Mouse (Mus musculus) left cerebral cortex, adult 9 months (tissue): ENCODE data around the gene Apobr.

Experiments
- DNase-seq, 2 experiments: peaks; one replicate each; pipeline ENCODE4 v3.0.0; 2022; ENCODE audit warnings: low spot score in 2 of 2

Gene Apobr

GRCm38 (mm10) chr7:126598919-126599318 lies 14.2 kb downstream of the Apobr start:
- DNase-seq, result no peak

GRCm38 (mm10) chr7:126601896-126602295 lies 17.2 kb downstream of the Apobr start:
- no peak for DNase-seq

DNA sequence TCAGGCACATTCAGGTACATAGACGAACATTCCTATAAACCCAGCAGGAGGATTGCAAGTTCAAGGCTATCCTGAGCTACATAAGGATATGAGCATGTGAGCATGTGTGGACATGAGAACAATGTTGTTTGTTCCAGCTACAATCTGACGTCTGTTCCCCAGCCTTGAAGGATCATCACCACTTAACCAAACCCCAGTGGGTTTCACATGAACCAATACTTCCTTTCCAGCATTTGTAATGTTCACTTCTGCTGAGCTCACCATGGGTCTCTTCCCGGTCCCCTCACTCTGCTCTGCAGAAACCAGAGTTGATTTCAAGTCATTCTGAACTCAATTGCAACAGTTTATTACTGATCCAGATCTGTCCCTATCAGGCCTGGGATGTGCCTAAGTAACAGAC lies 17.9 kb downstream of the Apobr start:
- DNase-seq, result no peak

DNA sequence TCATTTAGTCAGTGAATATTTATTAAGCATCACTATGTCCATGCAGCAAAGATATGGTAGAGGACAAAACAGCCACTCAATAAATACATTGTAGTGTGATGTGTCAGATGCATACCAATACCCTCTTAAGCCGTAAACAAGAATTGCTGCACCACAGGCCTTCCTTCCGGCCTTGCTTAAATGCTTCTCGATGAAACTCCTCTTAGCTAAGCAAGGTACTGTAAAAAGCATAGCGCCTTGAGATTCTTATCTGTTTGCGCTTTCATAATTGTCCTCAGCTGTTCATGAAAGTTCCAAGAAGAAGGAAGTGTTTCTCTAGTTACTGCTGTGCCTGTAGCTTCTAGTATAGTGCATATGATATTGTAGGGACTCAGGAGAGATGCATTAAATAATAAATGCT lies 21.9 kb downstream of the Apobr start:
- DNase-seq, result no peak

- no peak for DNase-seq
These were observed 22.3 kb downstream of the Apobr start for GRCm38 (mm10) chr7:126607064-126607463.

- no peak for DNase-seq
These were observed 23.1 kb downstream of the Apobr start for GRCm38 (mm10) chr7:126607796-126608195.

- DNase-seq, result no peak
These were observed 28.0 kb downstream of the Apobr start for GRCm38 (mm10) chr7:126612736-126613135.

GRCm38 (mm10) chr7:126616707-126617106 lies 32.0 kb downstream of the Apobr start:
- DNase-seq, result no peak

DNA sequence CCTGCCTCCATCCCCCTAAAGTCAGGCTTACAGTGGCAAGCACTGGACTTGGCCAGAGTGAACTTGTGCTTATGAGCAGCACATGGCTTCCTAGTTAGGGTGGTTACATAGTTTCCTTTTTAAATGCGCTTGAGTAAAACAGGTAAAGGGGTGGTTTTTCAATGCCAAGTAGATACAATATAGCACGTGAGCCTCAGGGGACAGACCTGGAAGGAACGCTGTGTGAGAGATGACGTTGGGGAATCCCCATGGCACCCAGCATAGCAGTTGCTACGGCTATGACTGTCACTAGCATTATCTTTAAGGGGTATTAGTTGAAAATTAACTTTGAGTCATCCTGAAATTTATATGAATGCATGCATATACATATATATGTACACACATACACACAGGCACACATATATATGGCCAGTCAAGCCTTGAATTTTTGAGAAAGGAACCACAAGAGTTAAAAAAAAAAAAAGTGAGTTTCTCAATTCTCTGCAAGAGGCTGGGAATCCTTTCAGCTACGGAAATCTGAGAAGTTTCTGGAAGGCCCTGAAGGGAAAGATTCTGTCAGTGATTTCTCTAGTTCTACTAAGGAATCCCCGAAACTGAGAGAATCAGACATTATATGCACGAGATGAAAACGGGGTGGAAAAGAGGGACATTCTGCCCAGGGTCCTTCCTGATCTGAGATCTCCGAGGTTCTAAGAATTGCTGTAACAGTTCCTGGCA lies 35.0 kb downstream of the Apobr start:
- no peak for DNase-seq

GRCm38 (mm10) chr7:126621452-126622359 lies 37.0 kb downstream of the Apobr start:
- no peak for DNase-seq

- DNase-seq, result no peak
These were observed 38.6 kb downstream of the Apobr start for GRCm38 (mm10) chr7:126623381-126623780.

DNA sequence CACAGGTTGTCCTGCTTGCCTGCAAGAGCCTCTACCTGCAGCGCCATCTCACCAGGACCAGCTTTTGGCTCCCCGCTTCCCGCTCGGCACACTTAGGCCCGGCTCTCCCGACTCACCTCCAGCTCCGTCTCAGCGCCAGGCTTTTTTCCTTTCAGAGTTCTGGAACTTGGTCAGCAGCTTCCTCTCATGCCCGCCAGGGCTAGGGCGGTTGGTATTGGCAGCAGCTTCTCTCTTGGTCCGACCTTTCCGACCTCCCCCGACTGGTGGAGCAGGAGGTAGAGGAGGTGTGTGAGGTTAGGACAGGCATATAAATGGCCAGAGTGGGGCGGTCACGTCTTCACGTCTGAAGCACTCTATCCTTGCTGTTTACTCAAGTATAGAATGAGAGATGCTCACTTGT lies 40.0 kb downstream of the Apobr start:
- DNase-seq, result no peak

DNA sequence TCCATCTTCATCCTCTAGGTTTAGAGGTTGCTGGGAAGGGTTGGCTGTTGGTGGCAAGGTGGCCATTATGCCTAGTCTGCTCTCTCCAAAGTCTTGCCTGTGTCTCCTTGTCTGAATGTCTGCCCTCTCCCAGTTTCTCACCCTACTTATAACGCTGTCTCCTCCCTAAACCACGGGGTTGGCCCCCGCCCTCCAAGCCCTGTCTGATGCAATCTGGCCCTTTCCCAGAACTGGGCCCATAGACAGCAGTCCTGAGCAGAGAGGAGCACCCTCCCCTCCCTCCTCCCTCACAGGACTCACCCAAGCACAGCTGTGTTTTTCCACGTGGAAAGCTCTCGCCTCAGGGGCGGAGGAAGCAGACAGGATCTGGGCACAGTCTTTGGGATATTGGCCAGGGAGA lies 40.6 kb downstream of the Apobr start:
- peak in 1 of 2 experiments; percentile 52 for DNase-seq

DNA sequence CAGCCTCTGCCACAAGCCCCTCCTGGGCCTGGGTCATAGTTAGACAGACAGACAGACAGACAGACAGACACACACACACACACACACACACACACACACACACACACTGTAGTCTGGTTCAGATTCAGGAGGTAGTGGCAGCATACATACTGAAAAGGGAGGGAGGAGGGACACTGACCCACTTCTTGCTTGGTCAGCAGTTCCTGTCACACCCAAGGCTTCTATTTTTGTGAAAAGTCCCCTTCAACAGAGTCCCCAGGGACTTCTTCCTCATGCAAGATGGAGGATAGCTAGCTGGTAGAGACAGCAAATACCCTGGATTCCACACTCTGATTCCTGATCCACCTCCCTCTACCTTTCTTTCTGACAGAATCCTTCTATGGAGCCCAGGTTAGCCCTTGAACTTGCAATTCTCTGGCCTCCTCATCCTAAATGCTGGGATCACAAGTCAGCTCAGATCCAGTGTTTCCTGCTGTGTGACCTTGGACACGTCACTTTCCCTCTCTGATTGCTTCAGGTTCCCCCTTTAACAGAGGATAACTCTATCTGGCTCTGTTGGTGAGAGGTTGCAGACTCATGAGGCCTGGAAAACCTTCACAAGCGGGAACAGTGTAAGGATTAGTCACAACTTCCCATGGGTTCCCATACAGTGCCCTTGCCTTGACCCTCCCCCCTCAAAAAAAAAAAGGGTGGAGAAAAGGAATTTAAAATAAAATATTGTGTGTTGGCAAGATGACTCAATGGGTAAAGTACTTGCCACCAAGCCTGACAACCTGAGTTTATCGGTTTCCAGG lies 41.3 kb downstream of the Apobr start:
- no peak for DNase-seq

- no peak for DNase-seq
These were observed 43.4 kb downstream of the Apobr start for GRCm38 (mm10) chr7:126628111-126628510.

DNA sequence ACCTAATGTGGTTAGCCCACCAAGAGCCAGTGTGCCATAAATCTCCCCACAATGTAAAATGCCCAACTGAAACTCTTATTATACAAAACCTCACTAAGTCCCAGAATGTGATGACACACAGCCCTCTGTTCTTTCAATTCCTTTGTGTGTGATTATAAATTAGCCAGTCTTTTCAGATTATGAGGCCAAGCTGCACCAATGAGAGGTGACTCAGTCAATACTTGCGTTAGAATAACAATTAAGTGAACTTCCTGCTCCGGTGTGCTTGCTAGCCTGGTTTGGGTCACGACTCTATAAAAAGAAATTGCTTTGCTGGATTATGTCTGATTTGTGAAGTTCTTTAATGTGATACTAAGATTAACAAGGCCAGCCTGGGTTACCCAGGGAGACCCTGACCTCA lies 45.2 kb downstream of the Apobr start:
- no peak for DNase-seq

- DNase-seq, result no peak
These were observed 46.2 kb downstream of the Apobr start, which contains the start of gene Nupr1 for GRCm38 (mm10) chr7:126630824-126631518. TSS of gene Nupr1 (minus strand) at chr7:126630861.

GRCm38 (mm10) chr7:126632478-126632877 lies 47.7 kb downstream of the Apobr start:
- DNase-seq, result no peak

DNA sequence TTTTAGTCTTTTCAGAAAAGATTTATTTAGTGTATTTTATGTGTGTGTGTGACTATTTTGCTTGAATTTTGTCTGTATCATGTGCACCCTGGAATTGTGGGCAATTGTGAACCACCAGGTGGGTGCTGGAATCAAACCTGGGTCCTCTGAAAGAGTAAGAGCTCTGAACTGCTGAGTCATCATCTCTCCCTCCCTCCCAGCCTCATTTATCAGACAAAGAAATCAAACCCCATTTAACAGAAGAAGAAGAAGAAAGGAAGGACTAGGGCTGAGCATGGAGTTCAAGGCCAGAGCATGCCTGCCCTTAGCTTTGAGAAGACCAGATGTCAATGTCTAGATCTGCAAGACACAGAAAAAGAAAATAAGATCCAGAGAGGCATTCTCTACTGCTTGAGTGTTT lies 50.6 kb downstream of the Apobr start:
- no peak for DNase-seq

- DNase-seq, result peak in 1 of 2 experiments; percentile 15
These were observed 52.2 kb downstream of the Apobr start for GRCm38 (mm10) chr7:126636733-126637520.
